Mouse (Mus musculus) neural tube, embryonic 14.5 days (tissue): ENCODE results near the gene Slc29a1. TPM values are rescaled to one million over a fixed set of nuclear protein-coding genes. Genes with fewer than 3 reads are reported as not detected.

Source experiments
- ATAC-seq: fragments of 200-750 bp; cut with Nextera tagmentation; 2 replicates; pipeline ENCODE4 v1.8.0; 2017; ENCODE audit warnings: low read depth, mild to moderate bottlenecking, moderate TSS enrichment, moderate library complexity
- H3K27ac ChIP-seq: fragments of 300-500 bp; sonication (generic); 2 replicates; pipeline ENCODE4 v1.5.1; 2014; ENCODE audit warnings: low read depth, mild to moderate bottlenecking, control low read depth, low read length, moderate library complexity, mixed read lengths
- H3K27me3 ChIP-seq: fragments of 300-500 bp; sonication (generic); 2 replicates; pipeline ENCODE4 v1.6.1; 2014; ENCODE audit warnings: low read length; ENCODE audit not compliant: control insufficient read depth, insufficient read depth
- H3K36me3 ChIP-seq: fragments of 300-500 bp; sonication (generic); 2 replicates; pipeline ENCODE4 v1.6.1; 2014; ENCODE audit warnings: low read length, mixed read lengths; ENCODE audit not compliant: control insufficient read depth, insufficient read depth
- H3K4me1 ChIP-seq: fragments of 300-500 bp; sonication (generic); 2 replicates; pipeline ENCODE4 v1.6.1; 2014; ENCODE audit warnings: low read length; ENCODE audit not compliant: control insufficient read depth, insufficient read depth
- H3K4me2 ChIP-seq: fragments of 300-500 bp; sonication (generic); 2 replicates; pipeline ENCODE4 v1.6.1; 2014; ENCODE audit warnings: mild to moderate bottlenecking, low read depth, low read length, control low read depth
- H3K4me3 ChIP-seq: fragments of 300-500 bp; sonication (generic); 2 replicates; pipeline ENCODE4 v1.5.1; 2014; ENCODE audit warnings: low read depth, low read length, control low read depth, mixed read lengths
- H3K9ac ChIP-seq: fragments of 300-500 bp; sonication (generic); replicated peaks from 2 replicates; pipeline ENCODE4 v1.6.1; 2014; ENCODE audit warnings: low read depth, mild to moderate bottlenecking, control low read depth, low read length, mixed read lengths
- H3K9me3 ChIP-seq: fragments of 300-500 bp; sonication (generic); 2 replicates; pipeline ENCODE4 v1.6.1; 2016; ENCODE audit warnings: low read length; ENCODE audit not compliant: control insufficient read depth
- WGBS: fragments of 180-500 bp; shearing (Covaris S2); extraction: QIAGEN DNeasy Blood & Tissue Kit; methylation state at CpG from one replicate; pipeline ENCODE4 v1.1.7; 2014; 5-methylcytosine and 5-hydroxymethylcytosine counted together
- polyA plus RNA-seq: library from polyadenylated mRNA; unstranded; fragments of >200 nt; fragmentation: Nextera tagmentation; extraction: Ambion mirVana; gene quantifications from 2 replicates; pipeline ENCODE4 v1.2.1, GENCODE M21; 2014

Slc29a1 gene
- polyA plus RNA-seq, 1 experiment from 2014 or later, result 29.1 TPM

DNA sequence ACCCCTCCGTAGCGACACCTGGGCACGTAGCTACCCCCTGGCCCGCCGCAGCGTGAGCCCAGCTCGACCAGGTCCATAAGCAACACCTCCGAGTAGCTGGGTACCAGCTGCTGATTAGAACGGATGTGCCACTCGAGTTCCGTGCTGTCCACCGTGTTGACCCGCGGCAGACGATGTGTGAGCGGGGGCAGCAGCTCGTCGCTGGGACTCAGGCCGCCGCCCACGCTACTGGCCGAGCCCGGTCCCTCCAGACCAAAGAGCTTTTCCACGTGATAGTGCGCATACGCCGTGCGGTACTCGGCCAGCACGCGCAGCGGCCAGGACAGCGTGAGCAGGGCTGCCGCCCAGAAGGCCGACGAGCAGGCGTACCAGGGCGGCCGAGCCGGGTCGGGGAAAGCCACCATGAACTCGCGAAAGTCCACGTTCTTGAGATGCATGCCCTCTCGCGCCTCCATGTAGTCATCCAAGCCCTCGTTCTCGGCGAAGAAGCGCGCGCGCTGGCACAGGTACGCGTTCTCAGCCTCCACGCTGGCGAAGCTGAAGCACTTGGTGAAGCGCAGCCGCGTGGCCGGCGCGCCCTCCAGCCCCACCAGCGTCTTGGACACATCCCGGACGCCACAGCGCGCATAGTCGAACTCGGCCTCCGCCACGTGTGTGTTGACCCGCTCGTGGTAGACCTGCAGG, 54.0 kb downstream of the Slc29a1 start:
- WGBS, result 11% methylated on average over 74 of the region's 74 CpGs
- H3K4me1 ChIP-seq, result peaks cover 21% of the 10 kb centered on the region
- no peak overlapping the region for H3K27ac ChIP-seq
- peaks cover 19% of the 10 kb centered on the region for H3K36me3 ChIP-seq
- H3K27me3 ChIP-seq, result peaks cover 19% of the 10 kb centered on the region
- H3K4me2 ChIP-seq, result peak overlapping the region; percentile 27
- no peak for ATAC-seq
- H3K9me3 ChIP-seq, result no peaks in the 10 kb centered on the region
- H3K9ac ChIP-seq, result 0 out of 2 replicates have a peak overlapping the region, but pooled peaks have one; percentile 25
- peak overlapping the region; percentile 5; the same call in 1 of the 2 replicates for H3K4me3 ChIP-seq

GRCm38 (mm10) chr17:45544873-45545277, 54.5 kb downstream of the Slc29a1 start:
- Histone ChIP-seq H3K9me3 (no peaks in the 10 kb centered on the region), H3K27ac (no peak overlapping the region), H3K4me2 (peak overlapping the region; percentile 27), H3K27me3 (peaks cover 19% of the 10 kb centered on the region), H3K4me1 (peaks cover 21% of the 10 kb centered on the region), H3K36me3 (peaks cover 19% of the 10 kb centered on the region), H3K4me3 (peak overlapping the region; percentile 5; the same call in 1 of the 2 replicates), H3K9ac (0 out of 2 replicates have a peak overlapping the region, but pooled peaks have one; percentile 25)
- ATAC-seq, result no peak
- WGBS, result 3% methylated on average over 45 of the region's 46 CpGs

DNA sequence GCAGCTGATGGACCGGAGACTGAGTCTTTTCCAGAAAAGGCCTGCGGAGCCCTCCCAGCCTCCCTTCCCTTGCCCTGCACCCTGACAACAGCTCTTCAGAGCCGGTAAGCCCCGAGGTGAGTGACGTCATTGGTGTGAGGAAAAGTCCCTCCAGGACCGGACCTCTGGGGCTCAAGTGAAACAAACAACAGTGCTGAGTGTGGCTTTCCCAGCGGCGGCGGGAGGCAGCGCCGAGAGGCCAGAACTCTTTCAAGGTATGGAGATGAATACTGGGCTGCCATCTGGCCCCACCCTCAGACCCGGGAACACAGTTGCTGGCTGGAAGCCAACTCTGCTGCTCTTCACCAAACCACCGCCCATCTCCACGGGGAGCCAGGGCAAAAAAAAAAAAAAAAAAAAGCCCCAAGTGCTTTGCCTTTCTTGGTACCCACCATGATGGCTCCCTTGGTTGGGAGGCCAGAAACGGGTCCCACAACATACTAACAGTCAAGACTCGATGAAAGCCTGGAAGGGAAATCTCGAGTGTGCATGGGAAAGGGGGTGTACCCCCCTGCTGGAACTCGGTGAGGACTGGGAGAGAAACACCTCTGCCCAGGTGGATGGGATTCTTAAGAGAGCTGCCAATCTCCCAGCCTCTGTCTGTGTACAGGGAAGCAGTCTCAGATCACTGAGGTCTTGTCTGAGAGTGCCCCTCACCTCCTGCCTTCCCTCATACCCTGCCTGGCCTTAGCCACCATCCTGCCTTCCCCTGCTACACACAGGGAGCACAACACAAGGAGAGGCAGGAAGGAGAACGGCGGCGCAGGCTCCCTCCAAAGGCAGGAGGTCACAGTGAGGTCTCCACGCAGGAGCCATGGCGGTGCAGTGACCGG, 55.2 kb downstream of the Slc29a1 start:
- H3K4me2 ChIP-seq, result no peak overlapping the region
- peaks cover 19% of the 10 kb centered on the region for H3K36me3 ChIP-seq
- no peak overlapping the region for H3K27ac ChIP-seq
- peaks cover 19% of the 10 kb centered on the region for H3K27me3 ChIP-seq
- WGBS, result 6% methylated on average over 24 of the region's 24 CpGs
- no peaks in the 10 kb centered on the region for H3K9me3 ChIP-seq
- H3K9ac ChIP-seq, result no peak overlapping the region
- peaks cover 19% of the 10 kb centered on the region for H3K4me1 ChIP-seq
- H3K4me3 ChIP-seq, result no peak overlapping the region
- ATAC-seq, result no peak

GRCm38 (mm10) chr17:45543115-45543514, 56.3 kb downstream of the Slc29a1 start:
- 38% methylated on average over 1 of the region's 1 CpGs for WGBS
- Histone ChIP-seq H3K9ac (no peak overlapping the region), H3K27me3 (peaks cover 19% of the 10 kb centered on the region), H3K4me3 (no peak overlapping the region), H3K9me3 (no peaks in the 10 kb centered on the region), H3K4me1 (peaks cover 18% of the 10 kb centered on the region), H3K27ac (no peak overlapping the region), H3K4me2 (no peak overlapping the region), H3K36me3 (peaks cover 19% of the 10 kb centered on the region)
- ATAC-seq, result no peak

DNA sequence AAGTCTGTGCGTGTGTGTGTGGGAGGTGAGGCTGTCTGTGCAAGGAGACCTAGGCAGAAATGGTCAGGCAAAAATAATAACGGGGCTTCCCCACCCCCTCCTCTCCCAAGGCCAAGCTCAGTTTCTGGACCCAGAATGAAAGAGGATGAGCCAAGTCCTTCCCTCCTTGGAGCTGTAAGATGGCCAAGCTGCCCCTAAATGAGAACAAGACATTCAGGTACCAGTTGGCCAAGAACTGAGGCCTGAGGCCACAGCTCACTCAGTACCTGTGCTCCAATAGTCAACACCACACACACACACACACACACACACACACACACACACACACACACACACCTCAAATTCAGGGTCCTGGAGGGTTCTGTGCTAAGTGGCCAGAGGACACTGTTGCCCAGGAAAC, 56.7 kb downstream of the Slc29a1 start:
- no peak overlapping the region for H3K4me2 ChIP-seq
- H3K27me3 ChIP-seq, result peaks cover 19% of the 10 kb centered on the region
- peaks cover 19% of the 10 kb centered on the region for H3K36me3 ChIP-seq
- no peak overlapping the region for H3K9ac ChIP-seq
- no peak overlapping the region for H3K4me3 ChIP-seq
- H3K27ac ChIP-seq, result no peak overlapping the region
- H3K4me1 ChIP-seq, result peaks cover 14% of the 10 kb centered on the region
- H3K9me3 ChIP-seq, result no peaks in the 10 kb centered on the region
- ATAC-seq, result no peak
- WGBS, result 81% methylated on average over 2 of the region's 2 CpGs

DNA sequence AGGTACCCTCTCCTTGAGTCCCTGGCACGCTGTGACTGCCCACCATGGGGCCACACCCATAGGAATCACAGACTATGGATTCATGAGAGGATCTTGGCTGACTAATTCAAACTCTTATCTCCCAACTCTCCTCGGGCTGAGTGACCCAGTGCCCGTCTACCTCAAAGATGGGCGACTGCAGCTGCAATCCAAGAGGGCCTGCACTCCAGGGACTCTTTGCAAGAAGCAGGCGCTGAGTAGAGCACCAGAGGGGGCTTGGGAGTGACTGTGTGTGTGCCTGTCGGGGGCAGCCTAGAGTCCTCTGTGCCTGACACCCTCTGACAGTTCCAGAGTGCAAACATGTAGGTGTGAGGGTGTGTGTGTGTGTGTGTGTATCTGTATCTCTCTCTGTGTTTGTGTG, 57.3 kb downstream of the Slc29a1 start:
- Histone ChIP-seq H3K4me3 (no peak overlapping the region), H3K27ac (no peak overlapping the region), H3K9me3 (no peaks in the 10 kb centered on the region), H3K36me3 (peaks cover 19% of the 10 kb centered on the region), H3K27me3 (peaks cover 16% of the 10 kb centered on the region), H3K4me1 (peaks cover 13% of the 10 kb centered on the region), H3K9ac (no peak overlapping the region), H3K4me2 (no peak overlapping the region)
- no peak for ATAC-seq
- WGBS, result 34% methylated on average over 6 of the region's 6 CpGs

GRCm38 (mm10) chr17:45539664-45540063, 59.7 kb downstream of the Slc29a1 start:
- Histone ChIP-seq H3K4me2 (no peak overlapping the region), H3K9ac (no peak overlapping the region), H3K4me3 (no peak overlapping the region), H3K36me3 (peaks cover 3% of the 10 kb centered on the region; the same call in 1 of the 2 replicates), H3K27ac (no peak overlapping the region), H3K27me3 (no peaks in the 10 kb centered on the region; the same call in 1 of the 2 replicates), H3K4me1 (peaks cover 5% of the 10 kb centered on the region; the same call in 1 of the 2 replicates), H3K9me3 (no peaks in the 10 kb centered on the region)
- ATAC-seq, result no peak
- 84% methylated on average over 21 of the region's 21 CpGs for WGBS

DNA sequence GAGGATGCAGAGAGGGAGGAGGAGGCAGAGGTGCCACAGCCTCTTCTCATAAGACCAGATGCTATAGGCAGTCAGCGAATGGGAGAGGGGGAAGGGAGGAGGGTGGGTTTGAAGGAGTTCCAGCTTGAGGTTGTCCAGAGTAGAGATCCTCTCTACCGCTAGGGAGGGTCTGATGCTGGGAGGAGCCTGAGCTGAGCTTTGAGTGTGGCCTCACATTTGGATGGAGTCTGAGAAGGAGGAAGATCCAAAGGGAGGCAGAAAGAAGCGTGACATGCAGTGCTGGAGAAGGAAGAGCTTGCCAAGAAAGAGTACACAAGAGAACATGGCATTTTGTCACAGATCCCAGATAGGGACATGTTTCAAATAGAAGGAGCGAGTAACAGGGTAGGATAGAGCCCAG, 61.0 kb downstream of the Slc29a1 start:
- Histone ChIP-seq H3K4me2 (no peak overlapping the region), H3K4me3 (no peak overlapping the region), H3K36me3 (no peaks in the 10 kb centered on the region), H3K27ac (no peak overlapping the region), H3K9ac (no peak overlapping the region), H3K4me1 (no peaks in the 10 kb centered on the region), H3K9me3 (no peaks in the 10 kb centered on the region), H3K27me3 (no peaks in the 10 kb centered on the region)
- no peak for ATAC-seq
- WGBS, result 71% methylated on average over 4 of the region's 4 CpGs

DNA sequence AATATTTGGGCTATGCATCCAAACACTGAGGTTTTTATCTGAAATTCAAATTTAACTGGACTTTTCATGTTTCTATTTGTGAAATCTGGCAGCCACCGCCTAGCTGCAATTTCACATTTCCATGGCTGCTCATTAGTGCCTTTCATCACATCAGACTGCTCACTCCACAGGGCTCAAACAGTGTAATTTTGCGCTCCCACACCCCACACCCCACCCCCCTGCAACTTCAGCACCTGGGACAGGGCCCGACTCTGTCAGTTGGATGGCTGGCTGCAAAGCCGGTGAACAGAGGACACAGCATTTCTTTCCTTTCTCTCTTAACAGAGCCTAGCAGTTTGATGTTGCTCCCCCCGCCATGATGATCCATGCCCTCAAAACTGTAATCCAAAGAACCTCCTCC, 63.1 kb downstream of the Slc29a1 start:
- WGBS, result 16% methylated on average over 5 of the region's 5 CpGs
- no peak overlapping the region for H3K4me3 ChIP-seq
- no peak for ATAC-seq
- no peaks in the 10 kb centered on the region for H3K27me3 ChIP-seq
- no peaks in the 10 kb centered on the region for H3K9me3 ChIP-seq
- no peak overlapping the region for H3K4me2 ChIP-seq
- no peaks in the 10 kb centered on the region for H3K4me1 ChIP-seq
- H3K9ac ChIP-seq, result no peak overlapping the region
- no peaks in the 10 kb centered on the region for H3K36me3 ChIP-seq
- no peak overlapping the region for H3K27ac ChIP-seq
